In genomic region chr2:125932734-125933133, GRCm38 (mm10) we compare ENCODE assay signal across 17 mouse cellular contexts.
DNase-seq lines count a peak whose midpoint lies in the region; ATAC-seq and TF ChIP-seq lines count a peak whose summit lies in the region.
"Had no signal": no experiment of that assay in that cellular context is flagged by ENCODE, and none has a peak within 500 bp of the region (broad histone marks: within the 10 kb centered on the region; RNA-seq: fewer than 3 reads in every experiment).

No protein-coding gene starts in this region.

- no peak overlapping the region for H3K9ac ChIP-seq in heart, embryonic 16.5 days (ENCODE audit: low read length)
- no peak overlapping the region for H3K9ac ChIP-seq in kidney, embryonic 16.5 days (replicated peaks; ENCODE audit: low read length)
- no peak overlapping the region for H3K9ac ChIP-seq in midbrain, postnatal 0 days (replicated peaks; ENCODE audit: low read length, poor library complexity, severe bottlenecking)
- H3K9ac ChIP-seq: heart, embryonic 15.5 days; neural tube, embryonic 12.5 days had no signal

- no peak overlapping the region for H3K27ac ChIP-seq in heart, embryonic 16.5 days (ENCODE audit: low read length)
- H3K27ac ChIP-seq in kidney, embryonic 16.5 days (ENCODE audit: low read length) = no peak overlapping the region
- no peak overlapping the region for H3K27ac ChIP-seq in midbrain, postnatal 0 days (ENCODE audit: low read depth, low read length)
- H3K27ac ChIP-seq: heart, embryonic 15.5 days; midbrain, embryonic 10.5 days; neural tube, embryonic 12.5 days had no signal

- ATAC-seq in heart, embryonic 16.5 days (replicated peaks; ENCODE audit: extremely low read depth, insufficient read depth, low FRiP score) = peak; percentile 41; the same call in 1 of the 2 replicates
- ATAC-seq in kidney, embryonic 16.5 days (ENCODE audit: low FRiP score, low TSS enrichment) = peak; percentile 79
- no peak for ATAC-seq in midbrain, postnatal 0 days (ENCODE audit: low FRiP score)

- TF ChIP-seq CTCF in midbrain, postnatal 0 days (IDR thresholded peaks at IDR 0.05) = no peak

- H3K4me3 ChIP-seq in heart, embryonic 16.5 days (ENCODE audit: low read length) = no peak overlapping the region
- no peak overlapping the region for H3K4me3 ChIP-seq in kidney, embryonic 16.5 days (ENCODE audit: low read length)
- H3K4me3 ChIP-seq in midbrain, postnatal 0 days (ENCODE audit: low read depth, low read length) = no peak overlapping the region
- H3K4me3 ChIP-seq: erythroblast, embryonic 14.5 days; heart, embryonic 15.5 days; midbrain, embryonic 10.5 days; neural tube, embryonic 12.5 days had no signal

- no peak overlapping the region for H3K4me2 ChIP-seq in heart, embryonic 16.5 days (ENCODE audit: low read depth, low read length)
- no peak overlapping the region for H3K4me2 ChIP-seq in kidney, embryonic 16.5 days (replicated peaks; ENCODE audit: low read depth, low read length)
- no peak overlapping the region for H3K4me2 ChIP-seq in midbrain, postnatal 0 days (ENCODE audit: low read depth, low read length, poor library complexity, severe bottlenecking)
- H3K4me2 ChIP-seq: heart, embryonic 15.5 days; neural tube, embryonic 12.5 days had no signal

- no peaks in the 10 kb centered on the region for H3K4me1 ChIP-seq in heart, embryonic 16.5 days (ENCODE audit: control insufficient read depth, insufficient read depth, low read length)
- 0 out of 2 replicates have a peak, but pooled peaks cover 3% of the 10 kb centered on the region for H3K4me1 ChIP-seq in kidney, embryonic 16.5 days (ENCODE audit: insufficient read depth, low read length)
- H3K4me1 ChIP-seq in midbrain, postnatal 0 days (ENCODE audit: insufficient read depth, low read length) = no peaks in the 10 kb centered on the region
- H3K4me1 ChIP-seq: midbrain, embryonic 10.5 days; neural tube, embryonic 12.5 days had no signal

- H3K27me3 ChIP-seq in heart, embryonic 16.5 days (ENCODE audit: control insufficient read depth, insufficient read depth, low read length) = no peaks in the 10 kb centered on the region
- no peaks in the 10 kb centered on the region for H3K27me3 ChIP-seq in kidney, embryonic 16.5 days (ENCODE audit: insufficient read depth, low read length)
- no peaks in the 10 kb centered on the region for H3K27me3 ChIP-seq in midbrain, postnatal 0 days (ENCODE audit: insufficient read depth, low read length)
- H3K27me3 ChIP-seq: heart, embryonic 15.5 days; neural tube, embryonic 12.5 days had no signal

- H3K36me3 ChIP-seq in heart, embryonic 16.5 days (ENCODE audit: control insufficient read depth, insufficient read depth) = no peaks in the 10 kb centered on the region; the same call in 1 of the 2 replicates
- 0 out of 2 replicates have a peak, but pooled peaks cover 6% of the 10 kb centered on the region for H3K36me3 ChIP-seq in kidney, embryonic 16.5 days (ENCODE audit: insufficient read depth, low read length)
- H3K36me3 ChIP-seq in midbrain, postnatal 0 days (ENCODE audit: insufficient read depth, low read length) = peaks cover 15% of the 10 kb centered on the region; the same call in 1 of the 2 replicates
- H3K36me3 ChIP-seq: neural tube, embryonic 12.5 days had no signal

- H3K9me3 ChIP-seq in heart, embryonic 16.5 days (replicated peaks; ENCODE audit: control insufficient read depth, low read length) = no peaks in the 10 kb centered on the region
- H3K9me3 ChIP-seq in kidney, embryonic 16.5 days (ENCODE audit: low read length) = no peaks in the 10 kb centered on the region
- H3K9me3 ChIP-seq in midbrain, postnatal 0 days (ENCODE audit: low read length) = no peaks in the 10 kb centered on the region
- H3K9me3 ChIP-seq: heart, embryonic 15.5 days; midbrain, embryonic 10.5 days; neural tube, embryonic 12.5 days had no signal

- intact Hi-C loops in gastrocnemius, postnatal 36 days (cut with DNase I) = no loop called here

- no peak for DNase-seq in heart, adult 18-20 months
- peak; percentile 58 for DNase-seq in lung, postnatal 25 days (ENCODE audit: low spot score)
- no peak for DNase-seq in lung, postnatal 10 days
- DNase-seq in yolk sac, embryonic 10.5 days (ENCODE audit: low spot score) = peak; percentile 31
- no peak for DNase-seq in midbrain, postnatal 0 days (ENCODE audit: low spot score)
- DNase-seq in gastrocnemius, postnatal 36 days = no peak
- DNase-seq: adrenal gland, adult 2 months; cerebellum, postnatal 10 days; left cerebral cortex, postnatal 4 days; retina, postnatal 1 day; thymus, adult 2 months had no signal

Comparison
In these comparisons a context has a peak if more than half of its experiments do, and no peak if none do; other contexts are left out.
1. DNase-seq: peak in lung, postnatal 25 days (single experiment) and yolk sac, embryonic 10.5 days (single experiment); none in heart, adult 18-20 months (0 of 2), lung, postnatal 10 days (single experiment), midbrain, postnatal 0 days (single experiment) and gastrocnemius, postnatal 36 days (0 of 2).